In genomic region chr9:98491071-98491470, GRCm38 (mm10) we compare ENCODE assay signal across 29 mouse cellular contexts. TPM values are rescaled to one million over a fixed set of nuclear protein-coding genes. Genes with fewer than 3 reads are reported as not detected.
DNase-seq lines count a peak whose midpoint lies in the region; ATAC-seq and TF ChIP-seq lines count a peak whose summit lies in the region.
"Had no signal": no experiment of that assay in that cellular context is flagged by ENCODE, and none has a peak within 500 bp of the region (broad histone marks: within the 10 kb centered on the region; RNA-seq: fewer than 3 reads in every experiment).

No protein-coding gene starts in this region.

- no peak for ATAC-seq in intestine, embryonic 16.5 days
- ATAC-seq in intestine, embryonic 15.5 days: no peak
- ATAC-seq in intestine, postnatal 0 days: no peak
- ATAC-seq: CD4-positive, CD25-positive, alpha-beta regulatory T cell, adult 4 months; forebrain, embryonic 15.5 days; hindbrain, embryonic 16.5 days had no signal

- no peaks in the 10 kb centered on the region for H3K36me3 ChIP-seq in intestine, embryonic 16.5 days (ENCODE audit: control insufficient read depth, insufficient read depth, low read length)
- H3K36me3 ChIP-seq in intestine, embryonic 15.5 days: no peaks in the 10 kb centered on the region
- H3K36me3 ChIP-seq in intestine, postnatal 0 days (ENCODE audit: control insufficient read depth, insufficient read depth): no peaks in the 10 kb centered on the region
- peaks cover 14% of the 10 kb centered on the region; the same call in 1 of the 2 replicates for H3K36me3 ChIP-seq in small intestine, adult 2 months (ENCODE audit: control insufficient read depth, insufficient read depth, low read length)
- H3K36me3 ChIP-seq: embryonic facial prominence, embryonic 10.5 days; embryonic facial prominence, embryonic 13.5 days; forebrain, embryonic 12.5 days; forebrain, embryonic 15.5 days; hindbrain, embryonic 10.5 days; hindbrain, embryonic 13.5 days had no signal

- peak overlapping the region; percentile 74 for H3K27ac ChIP-seq in intestine, embryonic 16.5 days (ENCODE audit: low read length)
- no peak overlapping the region for H3K27ac ChIP-seq in intestine, embryonic 15.5 days
- peak overlapping the region; percentile 74 for H3K27ac ChIP-seq in intestine, postnatal 0 days (ENCODE audit: low read depth, low read length)
- peak overlapping the region; percentile 98 for H3K27ac ChIP-seq in small intestine, adult 2 months (ENCODE audit: insufficient read depth, low read depth, low read length)
- H3K27ac ChIP-seq: embryonic facial prominence, embryonic 10.5 days; embryonic facial prominence, embryonic 13.5 days; forebrain, embryonic 12.5 days; forebrain, embryonic 15.5 days; hindbrain, embryonic 10.5 days; hindbrain, embryonic 13.5 days had no signal

- no peak for TF ChIP-seq POLR2A in small intestine, adult 2 months (IDR thresholded peaks at IDR 0.05; ENCODE audit: low read depth, low read length)

- 71% methylated on average over 5 of the region's 5 CpGs for WGBS in intestine, embryonic 16.5 days
- 75% methylated on average over 5 of the region's 5 CpGs for WGBS in intestine, embryonic 15.5 days
- WGBS in intestine, postnatal 0 days: 53% methylated on average over 5 of the region's 5 CpGs
- WGBS in small intestine, adult 2 months: 47% methylated on average over 5 of the region's 5 CpGs

- DNase-seq in ovary, postnatal 36 days (ENCODE audit: low spot score): no peak
- no peak for DNase-seq in gastrocnemius, postnatal 4 days (ENCODE audit: low spot score in 2 of 2)
- DNase-seq: adrenal gland, adult 2 months; adrenal gland, postnatal 14 days; cerebellum, adult 11 months; cerebellum, adult 2 months; cerebellum, postnatal 10 days; cerebellum, postnatal 36 days; embryo, embryonic 11 days; gastrocnemius, postnatal 10 days; gastrocnemius, postnatal 36 days; heart, adult 18-20 months; heart, postnatal 36 days had no signal

- H3K4me3 ChIP-seq in intestine, embryonic 16.5 days (ENCODE audit: low read length): peak overlapping the region; percentile 25
- H3K4me3 ChIP-seq in intestine, embryonic 15.5 days (replicated peaks): no peak overlapping the region
- peak overlapping the region; percentile 28 for H3K4me3 ChIP-seq in intestine, postnatal 0 days (ENCODE audit: low read depth, low read length)
- H3K4me3 ChIP-seq in small intestine, adult 2 months (ENCODE audit: low read depth, low read length): peak overlapping the region; percentile 61
- H3K4me3 ChIP-seq: embryonic facial prominence, embryonic 10.5 days; embryonic facial prominence, embryonic 13.5 days; erythroblast, embryonic 14.5 days; forebrain, embryonic 12.5 days; forebrain, embryonic 15.5 days; hindbrain, embryonic 10.5 days; hindbrain, embryonic 13.5 days had no signal

- no peaks in the 10 kb centered on the region for H3K9me3 ChIP-seq in intestine, embryonic 16.5 days (ENCODE audit: control insufficient read depth, low read length)
- H3K9me3 ChIP-seq in intestine, embryonic 15.5 days: no peaks in the 10 kb centered on the region
- no peaks in the 10 kb centered on the region for H3K9me3 ChIP-seq in intestine, postnatal 0 days (ENCODE audit: control insufficient read depth)
- H3K9me3 ChIP-seq: embryonic facial prominence, embryonic 10.5 days; embryonic facial prominence, embryonic 13.5 days; forebrain, embryonic 12.5 days; forebrain, embryonic 15.5 days; hindbrain, embryonic 10.5 days; hindbrain, embryonic 13.5 days had no signal

- H3K4me2 ChIP-seq in intestine, embryonic 16.5 days (ENCODE audit: low read depth, low read length): no peak overlapping the region; the same call in 1 of the 2 replicates
- no peak overlapping the region for H3K4me2 ChIP-seq in intestine, embryonic 15.5 days (replicated peaks)
- H3K4me2 ChIP-seq in intestine, postnatal 0 days (replicated peaks; ENCODE audit: low read depth): peak overlapping the region; percentile 52
- H3K4me2 ChIP-seq: embryonic facial prominence, embryonic 13.5 days; forebrain, embryonic 12.5 days; forebrain, embryonic 15.5 days; hindbrain, embryonic 13.5 days had no signal

- H3K9ac ChIP-seq in intestine, embryonic 16.5 days (ENCODE audit: low read depth, low read length): peak overlapping the region; percentile 45; the same call in 1 of the 2 replicates
- no peak overlapping the region for H3K9ac ChIP-seq in intestine, embryonic 15.5 days
- H3K9ac ChIP-seq in intestine, postnatal 0 days (ENCODE audit: low read depth, low read length): peak overlapping the region; percentile 68
- H3K9ac ChIP-seq: embryonic facial prominence, embryonic 13.5 days; forebrain, embryonic 12.5 days; forebrain, embryonic 15.5 days; hindbrain, embryonic 13.5 days had no signal

- no peaks in the 10 kb centered on the region for H3K27me3 ChIP-seq in intestine, embryonic 16.5 days (replicated peaks; ENCODE audit: control insufficient read depth, insufficient read depth, low read length)
- no peaks in the 10 kb centered on the region for H3K27me3 ChIP-seq in intestine, embryonic 15.5 days (replicated peaks)
- H3K27me3 ChIP-seq in intestine, postnatal 0 days (replicated peaks; ENCODE audit: control insufficient read depth, insufficient read depth, low read length): no peaks in the 10 kb centered on the region
- H3K27me3 ChIP-seq in small intestine, adult 2 months (ENCODE audit: control insufficient read depth, insufficient read depth, low read length): no peaks in the 10 kb centered on the region
- H3K27me3 ChIP-seq: embryonic facial prominence, embryonic 13.5 days; forebrain, embryonic 12.5 days; forebrain, embryonic 15.5 days had no signal

- no peak for TF ChIP-seq CTCF in intestine, postnatal 0 days (IDR thresholded peaks at IDR 0.05; ENCODE audit: low read depth)
- no peak for TF ChIP-seq CTCF in small intestine, adult 2 months (IDR thresholded peaks at IDR 0.05; ENCODE audit: extremely low read depth, insufficient read length, insufficient replicate concordance, low read depth, low read length)

- peaks cover 11% of the 10 kb centered on the region for H3K4me1 ChIP-seq in intestine, embryonic 16.5 days (ENCODE audit: control insufficient read depth, insufficient read depth, low read length)
- H3K4me1 ChIP-seq in intestine, embryonic 15.5 days (replicated peaks): peaks cover 8% of the 10 kb centered on the region; the same call in 1 of the 2 replicates
- peaks cover 8% of the 10 kb centered on the region for H3K4me1 ChIP-seq in intestine, postnatal 0 days (replicated peaks; ENCODE audit: control insufficient read depth, insufficient read depth, low read length)
- H3K4me1 ChIP-seq in small intestine, adult 2 months (ENCODE audit: control insufficient read depth, insufficient read depth, insufficient read length, low read length): peaks cover 23% of the 10 kb centered on the region; the same call in 1 of the 2 replicates
- H3K4me1 ChIP-seq: forebrain, embryonic 12.5 days; forebrain, embryonic 15.5 days; hindbrain, embryonic 13.5 days had no signal

RNA-seq across cellular contexts. Expression of gene Rbp2, which starts 5.2 kb away (rescaled TPM):
- polyA plus RNA-seq in intestine, embryonic 16.5 days (2015; fragmentation: Nextera tagmentation; extraction: Ambion mirVana): 749 and 1,123 TPM in 2 replicates
- polyA plus RNA-seq in intestine, embryonic 15.5 days (2015; fragmentation: Nextera tagmentation; extraction: Ambion mirVana): 291 and 368 TPM in 2 replicates
- 7,315 and 7,837 TPM in 2 replicates for polyA plus RNA-seq in intestine, postnatal 0 days (2015; fragmentation: Nextera tagmentation; extraction: Ambion mirVana)
- polyA plus RNA-seq in small intestine, adult 2 months (2012; rRNA removed): 341 and 589 TPM in 2 replicates
- total RNA-seq in gastrocnemius, postnatal 4 days (2021): under 1 TPM in 1 of 2 experiments, not detected in 1; 0.59 TPM
- total RNA-seq: adrenal gland, adult 2 months; adrenal gland, postnatal 14 days; gastrocnemius, postnatal 10 days; gastrocnemius, postnatal 36 days; heart, adult 18-20 months; heart, postnatal 36 days; MEL had no signal
- polyA plus RNA-seq: adrenal gland, adult 2 months; CD4-positive, CD25-positive, alpha-beta regulatory T cell, adult 4 months; cerebellum, adult 2 months; cortical plate, adult 2 months; erythroblast, embryonic 14.5 days; forebrain, embryonic 12.5 days; heart, postnatal 0 days had no signal
